Mouse (Mus musculus) yolk sac, embryonic 10.5 days (tissue): ENCODE measurements at regions not wholly inside any gene's neighbourhood (a gene's known extent, or its start where the extent isn't known, plus 50 kb on each side); places are given as distances from the start of the nearest gene placed in this dataset.

Source experiments
- DNase-seq: peaks from one replicate; pipeline ENCODE4 v3.0.0-alpha.2; 2017; ENCODE audit warnings: low spot score

DNA sequence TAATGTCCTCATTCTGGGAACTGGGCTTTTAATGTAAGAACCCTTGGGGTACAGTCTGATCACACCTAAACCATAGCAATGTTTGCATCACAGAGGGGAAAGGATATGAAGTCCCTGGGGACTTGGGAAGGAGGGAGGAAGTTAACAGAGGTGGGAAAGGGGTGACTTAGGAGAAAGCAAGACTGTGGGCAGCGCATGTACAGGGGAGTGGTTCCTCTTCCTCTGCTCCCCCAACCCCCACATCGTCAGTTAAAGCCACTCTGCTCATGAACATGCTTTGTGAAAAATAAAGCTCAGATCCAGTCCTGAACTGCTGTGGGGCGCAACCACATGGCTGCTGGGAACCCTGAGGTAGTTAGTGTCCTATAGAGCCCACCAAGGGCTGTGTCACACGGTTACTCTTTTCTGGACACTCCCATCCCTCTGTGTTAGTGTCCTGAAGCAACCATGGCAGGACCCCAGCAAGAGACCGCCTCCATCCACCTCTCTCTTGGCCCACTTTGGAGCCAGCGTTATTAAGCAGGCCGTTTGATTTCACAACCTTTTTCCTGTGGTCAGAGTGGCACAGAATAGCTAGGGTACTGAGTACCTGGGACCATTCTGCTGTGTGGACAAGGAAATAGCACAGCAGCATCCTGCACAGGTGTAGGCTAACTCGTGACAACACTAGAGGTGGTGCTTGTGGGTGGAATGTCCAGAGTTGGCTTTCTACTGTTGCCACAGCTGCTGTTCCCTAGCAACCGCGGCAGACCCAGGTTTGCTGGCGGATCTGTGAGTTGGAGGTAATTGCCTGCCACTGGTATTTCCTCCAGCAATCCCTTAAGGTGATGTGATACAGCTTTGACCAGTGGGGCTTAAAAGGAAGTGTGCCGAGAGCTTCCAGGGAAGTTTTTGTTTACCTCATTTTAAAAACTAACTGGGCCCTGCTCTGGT, 50.3 kb upstream of the Cpeb4 start:
- DNase-seq: peak; percentile 68
